Mouse (Mus musculus) stomach, adult 2 months (tissue): ENCODE results near the gene Mycbp. TPM values are rescaled to one million over a fixed set of nuclear protein-coding genes. Genes with fewer than 3 reads are reported as not detected.

ENCODE experiments used
- polyA plus RNA-seq: library from polyadenylated mRNA; depleted of rRNA; stranded (reverse); fragments of >200 nt; gene quantifications from 2 replicates; pipeline ENCODE4 v1.2.3, GENCODE M21; 2012; rRNA removed

Mycbp gene
- polyA plus RNA-seq = 4.1 and 4.3 TPM in 2 replicates

GRCm38 (mm10) chr4:123904333-123905125 lies at the start of gene Mycbp:
Mycbp (plus strand) TSS chr4:123904832.

GRCm38 (mm10) chr4:123859379-123859778 lies 45.3 kb upstream of the Mycbp start, which contains the start of gene 4933427I04Rik:
4933427I04Rik (plus strand) TSS chr4:123859679.

GRCm38 (mm10) chr4:123916748-123917547 lies 12.3 kb downstream of the Mycbp start, which contains the start of gene Rragc:
Rragc (plus strand) TSS chr4:123917446.

GRCm38 (mm10) chr4:123917548-123918140 lies 13.0 kb downstream of the Mycbp start, which contains the start of gene 4930535I16Rik:
4930535I16Rik (minus strand) TSS chr4:123918022.

Other genes with a start within 250 kb of the Mycbp start
- 20.6 and 25.6 TPM in 2 replicates for gene Macf1, start 220.5 kb upstream of the Mycbp start, polyA plus RNA-seq
- gene Ndufs5, start 186.6 kb upstream of the Mycbp start, polyA plus RNA-seq = 8.3 and 13.9 TPM in 2 replicates
- 29.0 and 57.6 TPM in 2 replicates for gene Akirin1, start 154.5 kb upstream of the Mycbp start, polyA plus RNA-seq
- 2.4 and 5.3 TPM in 2 replicates for gene Rhbdl2, start 117.0 kb upstream of the Mycbp start, polyA plus RNA-seq
- not detected in 2 replicates for gene 4933427I04Rik, start 45.2 kb upstream of the Mycbp start, polyA plus RNA-seq
- 13.6 and 15.0 TPM in 2 replicates for gene Rragc, start 12.6 kb downstream of the Mycbp start, polyA plus RNA-seq
- gene 4930535I16Rik, start 13.2 kb downstream of the Mycbp start, polyA plus RNA-seq = 0.30 TPM in 1 of 2 replicates, not detected in the other